Mouse (Mus musculus): ENCODE measurements around the gene Anp32b.

Anp32b gene

GRCm38 (mm10) chr4:46450519-46451131 is at the start of gene Anp32b:
TSS of gene Anp32b (plus strand) at chr4:46450902.
- DNase-seq: peak; percentile 96

- DNase-seq: no peak
Observed at GRCm38 (mm10) chr4:46404042-46404795, 46.5 kb upstream of the Anp32b start.

GRCm38 (mm10) chr4:46406966-46407703 is 43.6 kb upstream of the Anp32b start:
- no peak for DNase-seq

- DNase-seq: no peak
Observed at GRCm38 (mm10) chr4:46410677-46411076, 40.0 kb upstream of the Anp32b start.

GRCm38 (mm10) chr4:46411489-46411888 is 39.2 kb upstream of the Anp32b start:
- no peak for DNase-seq

- DNase-seq: no peak
Observed at GRCm38 (mm10) chr4:46412113-46412512, 38.6 kb upstream of the Anp32b start.

- DNase-seq: no peak
Observed at GRCm38 (mm10) chr4:46413406-46413805, 37.3 kb upstream of the Anp32b start, which contains the start of gene Hemgn. TSS of gene Hemgn (minus strand) at chr4:46413506.

- DNase-seq: peak; percentile 40
Observed at GRCm38 (mm10) chr4:46417491-46417890, 33.2 kb upstream of the Anp32b start.

- no peak for DNase-seq
Observed at GRCm38 (mm10) chr4:46418851-46419250, 31.9 kb upstream of the Anp32b start.

- no peak for DNase-seq
Observed at GRCm38 (mm10) chr4:46422625-46423024, 28.1 kb upstream of the Anp32b start.

- DNase-seq: no peak
Observed at GRCm38 (mm10) chr4:46428903-46429499, 21.7 kb upstream of the Anp32b start.

- DNase-seq: no peak
Observed at GRCm38 (mm10) chr4:46432339-46433036, 18.2 kb upstream of the Anp32b start.

GRCm38 (mm10) chr4:46442501-46442900 is 8.2 kb upstream of the Anp32b start:
- no peak for DNase-seq

- no peak for DNase-seq
Observed at GRCm38 (mm10) chr4:46445237-46445945, 5.3 kb upstream of the Anp32b start.

- DNase-seq: no peak
Observed at GRCm38 (mm10) chr4:46447461-46447860, 3.2 kb upstream of the Anp32b start.

- no peak for DNase-seq
Observed at GRCm38 (mm10) chr4:46448886-46449285, 1.8 kb upstream of the Anp32b start.

GRCm38 (mm10) chr4:46450020-46450518 is 633 bp upstream of the Anp32b start:
- no peak for DNase-seq

GRCm38 (mm10) chr4:46451240-46451757 is 597 bp downstream of the Anp32b start:
- peak; percentile 83 for DNase-seq

GRCm38 (mm10) chr4:46451758-46452480 is 1.2 kb downstream of the Anp32b start:
- peak; percentile 82 for DNase-seq

- DNase-seq: peak; percentile 70
Observed at GRCm38 (mm10) chr4:46452481-46452850, 1.8 kb downstream of the Anp32b start.
